Mouse (Mus musculus) ES-E14 (cell line): ENCODE data around the gene Cryba1.

Experiments used
- CHD2 ChIP-seq: IDR thresholded peaks from 2 replicates; pipeline ENCODE4 v1.6.1; 2014; ENCODE audit warnings: mild to moderate bottlenecking, low read depth, low read length, inconsistent platforms
- HCFC1 ChIP-seq: IDR thresholded peaks from 2 replicates; pipeline ENCODE4 v1.6.1; 2012; ENCODE audit warnings: low read length, inconsistent platforms, borderline replicate concordance; ENCODE audit not compliant: insufficient read depth
- MAFK ChIP-seq: IDR thresholded peaks from 2 replicates; pipeline ENCODE4 v1.6.1; 2014; ENCODE audit warnings: mild to moderate bottlenecking, low read depth, low read length, inconsistent platforms; ENCODE audit not compliant: insufficient read depth
- ZC3H11A ChIP-seq: IDR thresholded peaks from 2 replicates; pipeline ENCODE4 v1.6.1; 2012; ENCODE audit warnings: low read depth, mild to moderate bottlenecking, inconsistent platforms, low read length, borderline replicate concordance
- ZNF384 ChIP-seq: IDR thresholded peaks from 2 replicates; pipeline ENCODE4 v1.6.1; 2012; ENCODE audit warnings: low read depth, low read length, inconsistent platforms

- no peak for TF ChIP-seq CHD2
- no peak for TF ChIP-seq ZC3H11A
- no peak for TF ChIP-seq ZNF384
- TF ChIP-seq HCFC1 = no peak
- no peak for TF ChIP-seq MAFK
These were observed 38.7 kb downstream of the Cryba1 start for GRCm38 (mm10) chr11:77686346-77686840.
